Mouse (Mus musculus): Measurements from ENCODE around the gene L3mbtl4.

The L3mbtl4 gene

GRCm38 (mm10) chr17:68273527-68273926 lies at the start of gene L3mbtl4:
L3mbtl4 (plus strand) TSS chr17:68273797.
- in situ Hi-C loops (cut with MboI, MseI), result no loop called here

DNA sequence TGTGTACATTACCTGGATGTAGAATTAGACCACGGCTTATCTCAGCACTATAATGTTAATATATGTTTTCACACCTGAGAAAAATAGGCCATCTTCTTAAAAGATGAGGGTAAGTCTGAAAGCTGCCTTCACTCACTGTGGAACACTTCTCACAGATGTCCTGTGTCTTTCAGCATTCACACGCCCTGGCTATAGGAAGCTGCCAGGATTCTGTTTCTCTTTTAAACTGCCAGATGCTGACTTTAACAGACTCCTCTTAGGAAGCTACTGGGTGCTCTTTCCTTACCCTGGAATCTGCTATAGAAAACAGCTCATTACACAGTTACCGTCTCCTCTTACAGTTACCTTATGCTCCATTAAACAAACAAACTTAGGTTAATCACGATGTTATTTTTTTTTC lies 43.1 kb upstream of the L3mbtl4 start:
- in situ Hi-C loops (cut with MboI, MseI), result no loop called here

DNA sequence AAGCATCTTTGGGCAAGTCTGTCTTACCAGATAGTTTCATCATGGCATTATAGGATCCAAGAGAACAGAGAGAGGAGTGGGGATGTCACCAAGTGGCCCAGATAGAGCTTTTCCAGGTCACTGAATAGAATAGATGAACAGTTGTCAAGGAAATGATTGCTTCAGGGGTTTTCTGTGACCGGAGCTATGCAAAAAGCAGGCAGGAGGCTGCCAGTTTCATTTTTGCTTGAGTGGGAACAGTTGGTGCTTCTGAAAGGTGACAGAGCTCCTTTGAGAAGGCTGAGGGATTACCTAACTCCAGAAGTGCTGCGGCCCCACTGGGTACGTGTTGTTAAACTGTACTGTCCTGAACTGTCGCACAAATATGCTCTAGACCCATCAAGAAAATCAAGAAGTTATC lies 38.2 kb upstream of the L3mbtl4 start:
- in situ Hi-C loops (cut with MboI, MseI), result no loop called here

GRCm38 (mm10) chr17:68236992-68237391 lies 36.6 kb upstream of the L3mbtl4 start:
- in situ Hi-C loops (cut with MboI, MseI), result no loop called here

- in situ Hi-C loops (cut with MboI, MseI), result no loop called here
These were observed 33.4 kb upstream of the L3mbtl4 start for GRCm38 (mm10) chr17:68240171-68240570.

GRCm38 (mm10) chr17:68264835-68265557 lies 8.6 kb upstream of the L3mbtl4 start:
- in situ Hi-C loops (cut with MboI, MseI), result no loop called here

DNA sequence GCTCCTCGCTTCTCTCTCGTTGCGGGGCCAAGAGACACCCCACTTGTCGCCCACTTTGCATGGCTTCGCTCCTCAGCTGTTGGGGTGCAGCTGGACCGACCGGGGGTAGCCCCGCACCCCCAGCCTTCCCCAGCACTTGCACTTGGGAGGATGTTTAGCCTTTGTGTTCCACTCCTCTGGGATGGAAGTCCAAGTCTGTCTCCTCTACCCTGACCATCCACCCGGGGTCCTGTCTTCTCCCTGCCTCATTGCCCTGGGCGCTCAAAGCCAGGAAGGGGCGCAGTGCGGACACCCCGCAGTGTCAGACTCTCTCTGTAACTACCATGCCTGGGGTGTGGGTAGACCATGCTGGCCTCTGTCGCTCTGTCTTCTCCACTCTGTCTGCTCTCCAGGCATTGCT lies 357 bp downstream of the L3mbtl4 start:
- in situ Hi-C loops (cut with MboI, MseI), result no loop called here

- in situ Hi-C loops (cut with MboI, MseI), result no loop called here
These were observed 1.5 kb downstream of the L3mbtl4 start for GRCm38 (mm10) chr17:68275138-68275537.

DNA sequence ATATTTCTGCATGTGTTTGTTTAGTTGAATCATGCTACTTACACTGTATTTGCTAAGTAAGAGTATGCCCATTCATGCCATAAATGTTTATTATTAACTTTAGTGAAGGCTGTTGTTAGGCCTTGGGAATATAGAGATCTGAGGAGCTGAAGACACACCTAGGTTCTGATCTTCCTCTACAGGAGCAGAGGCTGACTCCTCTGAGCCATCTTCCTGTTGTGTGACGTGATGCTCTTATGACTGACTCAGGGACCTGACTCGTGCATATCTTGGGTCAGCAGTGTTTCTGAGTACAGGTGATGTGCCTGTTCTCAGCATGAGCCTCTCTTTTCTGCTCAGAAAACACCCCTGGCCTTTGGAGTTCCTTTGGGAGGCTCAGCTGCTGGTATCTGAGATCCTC lies 7.3 kb downstream of the L3mbtl4 start:
- in situ Hi-C loops (cut with MboI, MseI), result no loop called here

GRCm38 (mm10) chr17:68285119-68285782 lies 11.7 kb downstream of the L3mbtl4 start:
- in situ Hi-C loops (cut with MboI, MseI), result no loop called here

GRCm38 (mm10) chr17:68288094-68288493 lies 14.5 kb downstream of the L3mbtl4 start:
- in situ Hi-C loops (cut with MboI, MseI), result no loop called here

- in situ Hi-C loops (cut with MboI, MseI), result no loop called here
These were observed 15.1 kb downstream of the L3mbtl4 start for GRCm38 (mm10) chr17:68288699-68289098.

GRCm38 (mm10) chr17:68291713-68292364 lies 18.2 kb downstream of the L3mbtl4 start:
- in situ Hi-C loops (cut with MboI, MseI), result no loop called here

GRCm38 (mm10) chr17:68308381-68308780 lies 34.8 kb downstream of the L3mbtl4 start:
- in situ Hi-C loops (cut with MboI, MseI), result no loop called here

DNA sequence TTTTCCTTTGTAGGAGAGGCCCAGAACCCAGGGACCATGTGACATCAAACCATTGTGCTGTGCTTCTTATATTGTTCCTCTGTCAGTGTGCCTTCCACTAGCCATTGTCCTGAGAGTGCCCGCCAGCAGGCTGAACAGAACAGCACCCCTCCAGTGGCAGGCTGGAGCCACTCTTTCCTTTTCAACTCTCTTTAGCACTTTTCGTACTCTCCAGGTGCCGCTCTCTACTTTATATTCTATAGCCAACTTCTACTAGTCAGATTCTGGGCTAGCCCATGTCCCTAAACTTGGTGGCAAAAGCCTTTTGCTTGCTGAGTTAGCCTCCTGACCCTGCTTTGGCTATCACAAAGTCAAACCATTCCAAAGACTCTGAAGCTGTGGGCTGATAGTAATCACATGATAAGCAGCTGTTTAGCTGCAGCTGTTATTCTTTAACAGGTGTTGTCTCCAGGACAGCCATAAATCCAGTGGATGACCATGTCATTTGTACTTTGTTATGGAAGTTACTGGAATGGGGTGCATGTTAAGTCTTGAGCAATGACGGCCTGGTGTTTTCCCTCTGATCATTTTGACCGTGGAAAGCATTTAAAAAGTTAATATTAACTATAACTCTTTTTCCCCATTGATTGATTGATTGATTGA lies 38.8 kb downstream of the L3mbtl4 start:
- in situ Hi-C loops (cut with MboI, MseI), result no loop called here

DNA sequence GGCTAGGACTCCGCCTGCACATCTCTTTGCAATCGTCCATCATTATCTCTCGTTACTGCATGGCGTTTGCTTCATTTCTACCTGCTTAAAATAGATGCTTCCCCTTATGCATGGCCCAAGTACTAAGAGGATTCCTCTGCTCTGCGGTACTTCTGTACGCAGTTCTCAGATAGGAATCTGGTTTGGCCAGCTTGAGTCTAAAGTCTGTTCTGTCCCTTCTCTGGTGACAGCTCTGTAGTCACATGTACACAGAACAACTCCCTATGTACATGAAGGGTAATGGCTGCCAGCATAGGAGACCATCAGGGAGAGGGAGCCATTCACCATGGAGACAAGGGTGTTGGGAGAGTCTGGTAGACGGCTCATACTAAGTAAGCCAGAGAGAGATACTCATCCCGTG lies 47.3 kb downstream of the L3mbtl4 start:
- in situ Hi-C loops (cut with MboI, MseI), result no loop called here

DNA sequence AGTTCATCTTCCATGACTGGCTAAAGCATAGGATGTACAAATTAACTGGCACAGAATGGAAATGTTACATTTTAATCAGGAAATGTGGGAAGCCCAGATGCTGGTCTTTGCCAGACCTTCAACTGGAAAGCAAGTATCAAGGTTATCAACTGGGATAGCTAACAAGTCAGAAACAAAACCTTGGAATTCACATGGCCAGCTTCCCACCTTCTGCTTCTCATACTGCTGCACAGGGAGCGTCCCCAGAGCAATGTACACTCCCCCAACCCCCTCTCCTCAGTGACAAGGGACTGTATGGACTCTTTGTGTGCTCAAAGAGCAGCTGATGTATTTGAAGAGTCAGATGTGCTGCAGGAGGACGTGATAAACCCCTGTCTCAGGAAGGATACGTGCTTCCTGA lies 49.0 kb downstream of the L3mbtl4 start:
- in situ Hi-C loops (cut with MboI, MseI), result no loop called here

DNA sequence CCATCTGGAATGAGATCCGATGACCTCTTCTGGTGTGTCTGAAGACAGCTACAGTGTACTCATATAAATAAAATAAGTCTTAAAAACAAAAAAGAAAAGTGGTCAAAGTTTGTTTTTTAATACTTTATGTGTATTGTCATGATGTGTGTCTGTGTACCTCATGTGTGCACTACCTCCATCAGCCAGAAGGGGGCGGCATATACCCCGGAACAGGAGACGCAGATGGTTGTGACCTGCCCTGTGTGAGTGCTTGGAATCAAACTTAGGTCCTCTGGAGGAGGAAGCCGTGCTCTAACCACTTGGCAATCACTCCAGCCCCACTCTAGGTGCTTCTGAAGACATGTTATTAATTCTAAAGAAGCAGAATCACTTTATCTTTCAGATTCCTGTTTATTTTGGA lies 58.6 kb downstream of the L3mbtl4 start:
- in situ Hi-C loops (cut with MboI, MseI), result loop anchor here (10.0 kb wide), 2 partner anchors 983 to 1473 kb away; no protein-coding TSS in a partner anchor

DNA sequence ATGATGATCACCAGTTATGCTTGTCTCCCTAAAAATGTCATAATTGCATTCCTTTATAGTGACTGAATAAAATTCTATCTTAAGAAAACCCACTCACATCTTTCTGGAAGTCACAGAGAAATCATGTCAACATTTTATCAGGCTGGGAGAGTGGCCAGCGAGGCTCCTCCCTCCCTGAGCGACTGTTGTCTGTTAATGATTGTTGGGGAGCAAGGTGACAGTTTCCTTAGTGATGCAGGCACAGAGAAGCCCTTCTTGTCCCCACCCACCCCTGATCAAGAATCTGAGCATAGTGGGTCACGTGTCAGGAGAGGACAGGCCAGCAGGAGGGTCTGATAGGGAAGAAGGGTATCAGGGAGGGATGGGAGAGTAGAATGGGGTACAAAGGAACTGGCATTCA lies 59.8 kb downstream of the L3mbtl4 start:
- in situ Hi-C loops (cut with MboI, MseI), result loop anchor here (10.0 kb wide), 2 partner anchors 981 to 1471 kb away; no protein-coding TSS in a partner anchor

GRCm38 (mm10) chr17:68338917-68339553 lies 65.4 kb downstream of the L3mbtl4 start:
- in situ Hi-C loops (cut with MboI, MseI), result loop anchor here (10.0 kb wide), 2 partner anchors 976 to 1466 kb away; no protein-coding TSS in a partner anchor

GRCm38 (mm10) chr17:68357687-68358086 lies 84.1 kb downstream of the L3mbtl4 start:
- in situ Hi-C loops (cut with MboI, MseI), result no loop called here

Data from regulatory T cell (primary cell).